10 mouse cellular contexts compared by ENCODE assay signal in genomic region chr13:90798381-90798780, GRCm38 (mm10).
"Had no signal": no experiment of that assay in that cellular context is flagged by ENCODE, and none has a peak within 500 bp of the region (broad histone marks: within the 10 kb centered on the region; RNA-seq: fewer than 3 reads in every experiment).

No protein-coding gene starts in this region.

- H3K9me3 ChIP-seq: neural tube, embryonic 15.5 days had no signal

- H3K27me3 ChIP-seq: megakaryocyte, embryonic 14.5 days; neural tube, embryonic 15.5 days had no signal

- H3K27ac ChIP-seq: left cerebral cortex, adult 2 months; liver, embryonic 14.5 days; macrophage; neural tube, embryonic 15.5 days; stomach, postnatal 0 days had no signal

- H3K36me3 ChIP-seq: neural tube, embryonic 15.5 days had no signal

- H3K4me3 ChIP-seq: left cerebral cortex, adult 2 months; megakaryocyte, embryonic 14.5 days; neural tube, embryonic 15.5 days had no signal

- H3K9ac ChIP-seq: liver, embryonic 14.5 days; neural tube, embryonic 15.5 days had no signal

- H3K4me1 ChIP-seq: megakaryocyte, embryonic 14.5 days; neural tube, embryonic 15.5 days had no signal

- DNase-seq: lung, adult 18-20 months; lung, postnatal 10 days; thymus, postnatal 4 days had no signal

- H3K4me2 ChIP-seq: midbrain, embryonic 11.5 days; neural tube, embryonic 15.5 days had no signal
